Mouse (Mus musculus) thymus, adult 18-20 months (tissue): ENCODE data around the gene Narf.

Experiments used
- DNase-seq, 2 experiments: peaks; one replicate each; pipeline ENCODE4 v3.0.0; 2022; ENCODE audit warnings: mixed read lengths in 2 of 2

Narf gene

GRCm38 (mm10) chr11:121237345-121238128 lies 484 bp downstream of the Narf start:
- peak in 1 of 2 experiments; percentile 49 for DNase-seq

GRCm38 (mm10) chr11:121239669-121240068 lies 2.6 kb downstream of the Narf start:
- DNase-seq, result no peak

- DNase-seq, result no peak
Observed at GRCm38 (mm10) chr11:121250196-121250595, 13.1 kb downstream of the Narf start.

GRCm38 (mm10) chr11:121259160-121260100 lies 22.4 kb downstream of the Narf start, which contains the start of gene Foxk2:
Gene Foxk2, plus strand, starts transcription at chr11:121259990.
- DNase-seq, result peak; percentile 73 to 79

- DNase-seq, result peak; percentile 29 to 45
Observed at GRCm38 (mm10) chr11:121260211-121260906, 23.3 kb downstream of the Narf start.

- no peak for DNase-seq
Observed at GRCm38 (mm10) chr11:121261074-121261473, 24.0 kb downstream of the Narf start.

GRCm38 (mm10) chr11:121277516-121277915 lies 40.5 kb downstream of the Narf start:
- DNase-seq, result no peak

GRCm38 (mm10) chr11:121278011-121278410 lies 41.0 kb downstream of the Narf start:
- DNase-seq, result no peak

- DNase-seq, result no peak
Observed at GRCm38 (mm10) chr11:121282911-121283310, 45.9 kb downstream of the Narf start.

GRCm38 (mm10) chr11:121289859-121290258 lies 52.8 kb downstream of the Narf start:
- DNase-seq, result no peak

- no peak for DNase-seq
Observed at GRCm38 (mm10) chr11:121294771-121295170, 57.7 kb downstream of the Narf start.

GRCm38 (mm10) chr11:121298493-121298892 lies 61.4 kb downstream of the Narf start:
- DNase-seq, result no peak

GRCm38 (mm10) chr11:121300265-121300664 lies 63.2 kb downstream of the Narf start:
- no peak for DNase-seq

GRCm38 (mm10) chr11:121305371-121305770 lies 68.3 kb downstream of the Narf start:
- DNase-seq, result no peak
